Mouse (Mus musculus): ENCODE data around the gene Cpne6. TPM values are rescaled to one million over a fixed set of nuclear protein-coding genes. Genes with fewer than 3 reads are reported as not detected.

The Cpne6 gene
- total and polyA plus RNA-seq, 3 experiments: 0.25 TPM; not detected in 2

DNA sequence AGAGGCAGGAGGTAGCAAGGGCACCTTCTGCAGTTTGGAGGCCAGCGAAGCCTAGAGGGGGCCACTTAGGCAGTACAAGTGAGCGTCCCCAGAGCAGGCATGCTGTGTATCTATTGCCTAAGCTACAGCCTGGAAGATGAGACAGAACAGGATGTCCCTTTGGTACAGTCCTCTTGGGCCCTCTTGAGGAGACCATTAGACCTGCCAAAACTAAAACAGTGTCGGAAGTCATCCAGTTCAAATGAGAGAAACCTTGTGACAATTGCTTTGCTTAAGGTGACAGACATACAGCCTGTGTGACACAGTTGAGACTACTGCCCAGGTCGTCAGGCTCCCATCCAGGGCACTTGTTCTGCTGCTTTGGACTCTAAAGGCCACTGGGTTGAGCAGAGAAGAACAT is 9.4 kb downstream of the Cpne6 start:
- Histone ChIP-seq H3K4me1 (ENCODE audit: control insufficient read depth, insufficient read depth, low read length) (no peaks in the 10 kb centered on the region), H3K27ac (no peak overlapping the region), H3K9ac (ENCODE audit: low read depth, low read length) (no peak overlapping the region), H3K79me2 (replicated peaks; ENCODE audit: control insufficient read depth, insufficient read depth, low read length) (no peaks in the 10 kb centered on the region), H3K36me3 (ENCODE audit: control insufficient read depth, insufficient read depth, low read length) (no peaks in the 10 kb centered on the region), H3K27me3 (ENCODE audit: control insufficient read depth, insufficient read depth, low read length) (peaks cover 10% of the 10 kb centered on the region), H3K4me3 (no peak overlapping the region)
- TF ChIP-seq EP300 (IDR thresholded peaks at IDR 0.05; ENCODE audit: insufficient read depth, low read depth, low read length): no peak
- peak; percentile 10; the same call in 1 of the 2 replicates for TF ChIP-seq CTCF (IDR thresholded peaks at IDR 0.05)
- TF ChIP-seq POLR2A (IDR thresholded peaks at IDR 0.05; ENCODE audit: insufficient read depth, low read depth, low read length): no peak
- no peak for DNase-seq
- WGBS: 58% methylated on average over 4 of the region's 4 CpGs
- intact Hi-C loops (cut with DNase I): no loop called here

DNA sequence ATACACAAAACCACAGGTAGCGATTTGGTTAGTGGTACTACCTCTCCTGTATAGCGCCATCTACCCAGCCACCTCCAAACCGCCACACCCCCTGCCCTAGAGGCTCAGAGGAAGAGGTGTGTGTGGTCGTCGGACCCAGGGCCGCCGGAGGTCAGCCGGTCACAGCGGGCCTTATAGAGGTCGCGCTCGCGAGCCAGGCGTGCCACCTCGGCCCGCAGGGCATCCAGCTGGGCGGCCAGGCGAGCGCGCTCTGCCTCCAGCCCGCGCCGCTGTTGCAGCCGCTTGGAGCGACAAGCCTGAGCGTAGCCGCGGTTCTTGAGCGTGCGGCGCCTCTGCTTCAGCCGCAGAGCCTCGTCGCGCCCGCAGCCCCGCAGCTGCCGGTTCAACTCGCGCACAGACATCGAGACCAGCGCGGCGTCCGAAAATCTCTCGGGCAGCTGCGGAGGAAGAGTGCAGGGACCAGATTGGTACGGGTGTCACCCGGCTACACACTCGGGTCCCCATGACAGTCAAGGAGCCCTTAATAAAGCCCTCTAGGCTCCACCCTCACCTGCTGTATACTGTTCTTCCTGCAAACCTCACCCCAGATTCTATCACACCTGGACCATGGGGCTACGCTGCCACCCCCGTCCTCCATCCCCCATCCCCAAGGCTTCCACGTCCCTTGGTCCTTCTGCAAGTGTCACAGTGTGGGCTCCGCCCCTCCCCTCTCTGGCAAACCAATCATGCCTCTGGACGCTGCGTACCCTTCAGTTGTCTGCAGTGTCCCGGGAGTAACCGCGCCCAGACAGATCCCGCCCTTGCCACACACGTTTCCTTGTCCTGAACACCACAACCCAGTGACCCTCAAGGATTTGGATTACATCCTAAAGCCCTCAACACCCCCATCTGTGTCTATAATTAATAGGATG is 10.5 kb downstream of the Cpne6 start:
- H3K79me2 ChIP-seq (replicated peaks; ENCODE audit: control insufficient read depth, insufficient read depth, low read length): no peaks in the 10 kb centered on the region
- TF ChIP-seq POLR2A (IDR thresholded peaks at IDR 0.05; ENCODE audit: insufficient read depth, low read depth, low read length) (no peak), EP300 (IDR thresholded peaks at IDR 0.05; ENCODE audit: insufficient read depth, low read depth, low read length) (no peak), CTCF (IDR thresholded peaks at IDR 0.05) (0 out of 2 replicates have a peak, but pooled peaks have one; percentile 6)
- peaks cover 10% of the 10 kb centered on the region for H3K27me3 ChIP-seq (ENCODE audit: control insufficient read depth, insufficient read depth, low read length)
- H3K27ac ChIP-seq: no peak overlapping the region
- no peaks in the 10 kb centered on the region for H3K4me1 ChIP-seq (ENCODE audit: control insufficient read depth, insufficient read depth, low read length)
- 2% methylated on average over 58 of the region's 61 CpGs for WGBS
- peak in 1 of 2 experiments; percentile 18 for DNase-seq
- H3K36me3 ChIP-seq (ENCODE audit: control insufficient read depth, insufficient read depth, low read length): no peaks in the 10 kb centered on the region
- peak overlapping the region; percentile 41 for H3K9ac ChIP-seq (ENCODE audit: low read depth, low read length)
- peak overlapping the region; percentile 45 for H3K4me3 ChIP-seq
- intact Hi-C loops (cut with DNase I): no loop called here

DNA sequence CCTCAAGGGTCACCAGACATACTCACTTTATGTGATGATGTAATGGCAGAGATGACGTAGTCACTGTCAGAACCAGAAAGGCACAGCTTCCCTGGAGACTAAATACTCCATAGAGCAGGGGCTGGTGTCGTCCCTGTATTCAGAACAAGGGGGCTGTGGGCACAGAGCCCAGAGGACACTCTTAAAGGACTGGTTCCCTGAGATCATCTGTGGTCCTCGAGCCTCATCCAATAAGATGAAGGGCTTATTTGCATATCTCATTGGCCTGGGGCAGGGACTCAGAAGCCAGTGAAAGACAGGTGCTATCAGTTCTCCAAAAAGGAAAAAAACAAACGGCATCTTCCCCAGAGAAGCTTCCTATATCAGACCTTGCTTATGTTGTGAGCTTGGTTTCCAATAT is 13.8 kb downstream of the Cpne6 start:
- Histone ChIP-seq H3K36me3 (ENCODE audit: control insufficient read depth, insufficient read depth, low read length) (no peaks in the 10 kb centered on the region), H3K79me2 (replicated peaks; ENCODE audit: control insufficient read depth, insufficient read depth, low read length) (no peaks in the 10 kb centered on the region), H3K9ac (ENCODE audit: low read depth, low read length) (no peak overlapping the region), H3K27ac (no peak overlapping the region), H3K27me3 (ENCODE audit: control insufficient read depth, insufficient read depth, low read length) (peaks cover 10% of the 10 kb centered on the region), H3K4me1 (ENCODE audit: control insufficient read depth, insufficient read depth, low read length) (no peaks in the 10 kb centered on the region), H3K4me3 (no peak overlapping the region)
- DNase-seq: no peak
- WGBS: 24% methylated on average over 4 of the region's 4 CpGs
- no peak for TF ChIP-seq CTCF (IDR thresholded peaks at IDR 0.05)
- TF ChIP-seq EP300 (IDR thresholded peaks at IDR 0.05; ENCODE audit: insufficient read depth, low read depth, low read length): no peak
- TF ChIP-seq POLR2A (IDR thresholded peaks at IDR 0.05; ENCODE audit: insufficient read depth, low read depth, low read length): no peak
- intact Hi-C loops (cut with DNase I): no loop called here

DNA sequence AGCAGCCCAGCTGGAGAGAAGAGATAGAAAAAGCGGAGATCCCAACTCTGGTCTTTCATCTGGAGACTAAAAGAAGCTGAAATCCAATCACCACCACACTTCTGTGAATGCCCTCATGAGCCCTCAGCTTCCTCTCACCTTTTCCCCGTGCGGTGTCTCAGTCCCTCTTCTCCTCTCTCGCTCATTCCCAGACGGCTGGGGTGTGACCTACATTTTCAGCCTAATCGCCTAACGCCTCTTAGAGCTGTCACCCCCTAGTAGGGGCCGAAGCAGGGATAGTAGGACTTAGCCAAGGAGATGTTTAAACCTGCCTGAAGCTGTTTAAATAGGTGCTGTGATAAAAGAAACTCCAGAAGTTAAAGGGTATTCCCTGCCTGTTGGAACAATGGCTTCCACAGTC is 14.5 kb downstream of the Cpne6 start, which contains the start of gene Nrl:
Gene Nrl, minus strand, starts transcription at position 197 of the 400 bp plus-strand sequence.
- no peaks in the 10 kb centered on the region for H3K4me1 ChIP-seq (ENCODE audit: control insufficient read depth, insufficient read depth, low read length)
- peaks cover 10% of the 10 kb centered on the region for H3K27me3 ChIP-seq (ENCODE audit: control insufficient read depth, insufficient read depth, low read length)
- H3K36me3 ChIP-seq (ENCODE audit: control insufficient read depth, insufficient read depth, low read length): no peaks in the 10 kb centered on the region
- H3K4me3 ChIP-seq: no peak within 1 kb of the TSS
- no peak for TF ChIP-seq POLR2A (IDR thresholded peaks at IDR 0.05; ENCODE audit: insufficient read depth, low read depth, low read length)
- TF ChIP-seq CTCF (IDR thresholded peaks at IDR 0.05): no peak
- TF ChIP-seq EP300 (IDR thresholded peaks at IDR 0.05; ENCODE audit: insufficient read depth, low read depth, low read length): no peak
- intact Hi-C loops (cut with DNase I): no loop called here
- no peaks in the 10 kb centered on the region for H3K79me2 ChIP-seq (replicated peaks; ENCODE audit: control insufficient read depth, insufficient read depth, low read length)
- H3K27ac ChIP-seq: no peak within 1 kb of the TSS
- WGBS: 18% methylated on average over 8 of the region's 8 CpGs
- DNase-seq: no peak
- H3K9ac ChIP-seq (ENCODE audit: low read depth, low read length): no peak within 1 kb of the TSS

DNA sequence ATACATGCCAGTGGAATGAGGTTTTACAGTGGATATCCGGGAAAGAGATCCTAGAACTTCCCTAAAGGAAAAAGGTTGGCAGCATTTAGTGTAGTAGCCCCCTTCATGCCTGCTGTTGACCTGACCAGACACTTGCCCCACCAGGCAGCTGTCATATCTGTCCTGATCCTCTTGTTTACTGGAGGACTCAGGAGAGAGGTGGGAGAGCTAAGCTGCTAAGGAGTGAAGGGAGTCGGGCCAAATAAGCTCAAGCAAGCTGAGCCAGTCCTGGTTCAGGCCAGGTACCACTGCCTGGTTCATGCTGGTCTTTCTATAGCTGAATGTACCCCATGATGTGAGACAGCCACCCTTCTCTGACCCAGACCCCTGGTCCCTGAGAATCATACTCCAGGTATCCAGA is 16.4 kb downstream of the Cpne6 start:
- Histone ChIP-seq H3K36me3 (ENCODE audit: control insufficient read depth, insufficient read depth, low read length) (no peaks in the 10 kb centered on the region), H3K27me3 (ENCODE audit: control insufficient read depth, insufficient read depth, low read length) (peaks cover 3% of the 10 kb centered on the region; the same call in 1 of the 2 replicates), H3K4me1 (ENCODE audit: control insufficient read depth, insufficient read depth, low read length) (no peaks in the 10 kb centered on the region), H3K27ac (no peak overlapping the region), H3K9ac (ENCODE audit: low read depth, low read length) (no peak overlapping the region), H3K4me3 (no peak overlapping the region), H3K79me2 (replicated peaks; ENCODE audit: control insufficient read depth, insufficient read depth, low read length) (no peaks in the 10 kb centered on the region)
- no peak for DNase-seq
- whole genome bisulfite sequencing: 73% methylated on average over 2 of the region's 2 CpGs
- no peak for TF ChIP-seq EP300 (IDR thresholded peaks at IDR 0.05; ENCODE audit: insufficient read depth, low read depth, low read length)
- no peak for TF ChIP-seq CTCF (IDR thresholded peaks at IDR 0.05)
- no peak for TF ChIP-seq POLR2A (IDR thresholded peaks at IDR 0.05; ENCODE audit: insufficient read depth, low read depth, low read length)
- intact Hi-C loops (cut with DNase I): no loop called here

DNA sequence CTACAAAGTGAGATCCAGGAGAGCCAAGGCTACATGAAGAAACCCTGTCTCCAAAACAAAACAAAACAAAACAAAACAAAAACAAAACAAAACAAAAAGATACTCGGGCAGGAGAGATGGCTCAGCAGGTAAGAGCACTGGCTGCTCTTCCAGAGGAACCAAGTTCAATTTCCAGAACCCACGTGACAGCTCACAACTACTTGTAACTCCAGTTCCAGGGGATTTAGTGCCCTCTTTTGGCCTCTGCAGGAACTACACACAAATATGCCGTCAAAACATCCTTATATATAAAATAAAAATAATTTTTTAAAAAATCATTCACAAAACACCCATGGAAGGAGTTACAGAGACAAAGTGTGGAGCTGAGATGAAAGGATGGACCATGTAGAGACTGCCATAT is 17.7 kb downstream of the Cpne6 start:
- intact Hi-C loops (cut with DNase I): no loop called here

More for the DNA sequence above, 17.7 kb downstream of the Cpne6 start:
- Histone ChIP-seq H3K27me3 (ENCODE audit: control insufficient read depth, insufficient read depth, low read length) (no peaks in the 10 kb centered on the region; the same call in 1 of the 2 replicates), H3K4me1 (ENCODE audit: control insufficient read depth, insufficient read depth, low read length) (no peaks in the 10 kb centered on the region), H3K79me2 (replicated peaks; ENCODE audit: control insufficient read depth, insufficient read depth, low read length) (no peaks in the 10 kb centered on the region), H3K4me3 (no peak overlapping the region), H3K9ac (ENCODE audit: low read depth, low read length) (no peak overlapping the region), H3K27ac (no peak overlapping the region), H3K36me3 (ENCODE audit: control insufficient read depth, insufficient read depth, low read length) (no peaks in the 10 kb centered on the region)
- TF ChIP-seq CTCF (IDR thresholded peaks at IDR 0.05): peak; percentile 66
- TF ChIP-seq POLR2A (IDR thresholded peaks at IDR 0.05; ENCODE audit: insufficient read depth, low read depth, low read length): no peak
- no peak for TF ChIP-seq EP300 (IDR thresholded peaks at IDR 0.05; ENCODE audit: insufficient read depth, low read depth, low read length)
- no peak for DNase-seq
- WGBS: 19% methylated on average over 3 of the region's 3 CpGs
